Mouse (Mus musculus) hindbrain, embryonic 12.5 days (tissue): ENCODE data around the gene Celf2. TPM values are rescaled to one million over a fixed set of nuclear protein-coding genes. Genes with fewer than 3 reads are reported as not detected.

Source experiments
- ATAC-seq: fragments of 200-750 bp; cut with Nextera tagmentation; 2 replicates; pipeline ENCODE4 v1.8.0; 2017; ENCODE audit warnings: moderate TSS enrichment; ENCODE audit not compliant: low FRiP score
- H3K27ac ChIP-seq: fragments of 300-500 bp; sonication (generic); 2 replicates; pipeline ENCODE4 v1.5.1; 2016; ENCODE audit warnings: mild to moderate bottlenecking
- H3K27me3 ChIP-seq: fragments of 300-500 bp; sonication (generic); 2 replicates; pipeline ENCODE4 v1.6.1; 2016; ENCODE audit warnings: mild to moderate bottlenecking
- H3K36me3 ChIP-seq: fragments of 300-500 bp; sonication (generic); 2 replicates; pipeline ENCODE4 v1.6.1; 2016; ENCODE audit warnings: mild to moderate bottlenecking
- H3K4me1 ChIP-seq: fragments of 300-500 bp; sonication (generic); 2 replicates; pipeline ENCODE4 v1.6.1; 2016
- H3K4me2 ChIP-seq: fragments of 300-500 bp; sonication (generic); replicated peaks from 2 replicates; pipeline ENCODE4 v1.6.1; 2016; ENCODE audit warnings: mild to moderate bottlenecking
- H3K4me3 ChIP-seq: fragments of 300-500 bp; sonication (generic); 2 replicates; pipeline ENCODE4 v1.5.1; 2016; ENCODE audit warnings: mild to moderate bottlenecking
- H3K9ac ChIP-seq: fragments of 300-500 bp; sonication (generic); 2 replicates; pipeline ENCODE4 v1.6.1; 2016; ENCODE audit warnings: mild to moderate bottlenecking, moderate library complexity
- H3K9me3 ChIP-seq: fragments of 300-500 bp; sonication (generic); replicated peaks from 2 replicates; pipeline ENCODE4 v1.6.1; 2016; ENCODE audit warnings: mild to moderate bottlenecking
- WGBS: fragments of 180-500 bp; shearing (Covaris S2); methylation state at CpG from one replicate; pipeline ENCODE4 v1.1.7; 2016; 5-methylcytosine and 5-hydroxymethylcytosine counted together
- polyA plus RNA-seq: library from polyadenylated mRNA; unstranded; fragments of >200 nt; fragmentation: Nextera tagmentation; extraction: Ambion mirVana; gene quantifications from 2 replicates; pipeline ENCODE4 v1.2.1, GENCODE M21; 2016

Gene Celf2
- polyA plus RNA-seq, 1 experiment from 2014 or later = 108 TPM

DNA sequence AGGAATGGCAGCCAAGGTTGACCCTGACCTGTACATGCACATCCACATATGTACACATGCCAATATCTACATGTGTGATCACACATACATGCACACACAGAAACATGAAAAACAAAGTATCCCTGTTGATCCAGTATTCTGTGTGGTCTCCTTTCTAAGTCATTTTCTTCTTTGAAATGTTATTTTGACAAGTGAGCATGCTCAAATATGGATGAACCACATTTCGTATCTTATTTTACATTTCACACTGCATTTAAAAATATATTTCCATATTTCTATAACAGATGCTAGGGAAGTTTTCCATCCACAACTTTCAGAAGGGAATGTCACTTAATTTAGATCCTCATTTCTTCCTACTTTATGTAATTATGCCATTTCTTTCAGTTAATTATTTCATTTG lies 364.5 kb downstream of the Celf2 start:
- Histone ChIP-seq H3K9ac (no peak overlapping the region), H3K36me3 (no peaks in the 10 kb centered on the region), H3K4me2 (no peak overlapping the region), H3K9me3 (no peaks in the 10 kb centered on the region), H3K4me1 (no peaks in the 10 kb centered on the region), H3K4me3 (no peak overlapping the region), H3K27ac (no peak overlapping the region), H3K27me3 (no peaks in the 10 kb centered on the region)
- 96% methylated on average over 1 of the region's 1 CpGs for WGBS
- no peak for ATAC-seq

- no peak for ATAC-seq
- Histone ChIP-seq H3K27ac (no peak overlapping the region), H3K27me3 (no peaks in the 10 kb centered on the region), H3K36me3 (no peaks in the 10 kb centered on the region), H3K4me3 (no peak overlapping the region), H3K9me3 (no peaks in the 10 kb centered on the region), H3K4me1 (no peaks in the 10 kb centered on the region), H3K4me2 (no peak overlapping the region), H3K9ac (no peak overlapping the region)
- 84% methylated on average over 2 of the region's 2 CpGs for WGBS
These were observed 386.0 kb downstream of the Celf2 start for GRCm38 (mm10) chr2:7123366-7123765.

DNA sequence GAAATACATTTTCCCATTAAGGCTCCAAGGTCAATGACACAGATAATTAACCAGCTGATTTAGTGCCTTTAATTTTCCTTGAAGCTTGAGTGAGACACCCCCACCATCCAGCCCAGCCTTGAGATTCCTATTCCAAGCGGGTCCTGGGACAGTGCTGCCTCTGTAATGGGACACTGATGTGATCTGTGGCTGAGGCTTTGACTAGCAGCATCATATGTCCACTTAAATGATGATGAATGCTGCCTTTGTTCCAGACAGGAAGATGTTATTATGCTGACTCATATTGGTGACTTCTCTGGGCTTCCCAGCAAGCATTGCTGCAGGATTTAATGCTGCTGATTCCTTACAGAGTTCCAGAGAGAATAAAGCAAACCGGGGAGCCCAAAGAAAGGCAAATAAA lies 393.6 kb downstream of the Celf2 start:
- no peak overlapping the region for H3K4me3 ChIP-seq
- H3K36me3 ChIP-seq = no peaks in the 10 kb centered on the region
- no peak overlapping the region for H3K9ac ChIP-seq
- ATAC-seq = peak; percentile 82
- no peak overlapping the region for H3K27ac ChIP-seq
- H3K4me1 ChIP-seq = peaks cover 13% of the 10 kb centered on the region
- 12% methylated on average over 2 of the region's 2 CpGs for WGBS
- H3K27me3 ChIP-seq = no peaks in the 10 kb centered on the region
- no peak overlapping the region for H3K4me2 ChIP-seq
- no peaks in the 10 kb centered on the region for H3K9me3 ChIP-seq

- Histone ChIP-seq H3K9me3 (no peaks in the 10 kb centered on the region), H3K4me1 (peaks cover 13% of the 10 kb centered on the region), H3K27ac (no peak overlapping the region), H3K27me3 (no peaks in the 10 kb centered on the region), H3K36me3 (no peaks in the 10 kb centered on the region), H3K9ac (no peak overlapping the region), H3K4me3 (no peak overlapping the region), H3K4me2 (no peak overlapping the region)
- 45% methylated on average over 3 of the region's 3 CpGs for WGBS
- ATAC-seq = no peak
These were observed 394.2 kb downstream of the Celf2 start for GRCm38 (mm10) chr2:7115161-7115560.

GRCm38 (mm10) chr2:7113738-7114137 lies 395.6 kb downstream of the Celf2 start:
- no peaks in the 10 kb centered on the region for H3K27me3 ChIP-seq
- no peak overlapping the region for H3K9ac ChIP-seq
- no peak overlapping the region for H3K4me2 ChIP-seq
- no peaks in the 10 kb centered on the region for H3K9me3 ChIP-seq
- peaks cover 13% of the 10 kb centered on the region for H3K4me1 ChIP-seq
- H3K4me3 ChIP-seq = no peak overlapping the region
- H3K36me3 ChIP-seq = no peaks in the 10 kb centered on the region
- H3K27ac ChIP-seq = no peak overlapping the region
- ATAC-seq = no peak
- WGBS = 79% methylated on average over 4 of the region's 4 CpGs

GRCm38 (mm10) chr2:7112156-7112813 lies 397.1 kb downstream of the Celf2 start:
- ATAC-seq = no peak
- 72% methylated on average over 4 of the region's 4 CpGs for WGBS

DNA sequence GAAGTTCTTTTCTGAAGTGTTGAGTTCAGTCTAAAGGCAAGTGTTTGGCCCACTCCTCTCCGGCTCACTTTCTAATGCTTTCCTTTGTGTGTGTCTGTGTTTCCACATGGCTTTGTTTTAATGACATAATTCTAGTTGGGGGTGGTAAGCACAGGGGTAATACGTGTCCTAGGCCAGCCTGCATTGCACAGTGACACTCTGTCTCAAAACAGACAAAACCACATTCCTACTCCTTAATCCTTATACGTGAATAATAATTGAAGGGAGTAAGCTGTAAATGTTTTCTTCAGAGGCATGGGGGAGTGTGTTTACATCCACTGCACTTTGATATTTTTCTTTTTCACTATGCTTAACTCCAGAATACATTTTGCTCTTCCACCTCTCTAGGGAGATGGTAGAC lies 415.9 kb downstream of the Celf2 start:
- Histone ChIP-seq H3K4me2 (no peak overlapping the region), H3K9ac (no peak overlapping the region), H3K9me3 (no peaks in the 10 kb centered on the region), H3K4me3 (no peak overlapping the region), H3K4me1 (peaks cover 10% of the 10 kb centered on the region), H3K36me3 (no peaks in the 10 kb centered on the region), H3K27me3 (no peaks in the 10 kb centered on the region), H3K27ac (no peak overlapping the region)
- 53% methylated on average over 3 of the region's 3 CpGs for WGBS
- no peak for ATAC-seq

More at GRCm38 (mm10) chr2:7112156-7112813, 397.1 kb downstream of the Celf2 start:
- Histone ChIP-seq H3K27me3 (no peaks in the 10 kb centered on the region), H3K9ac (no peak overlapping the region), H3K4me2 (no peak overlapping the region), H3K4me1 (peaks cover 13% of the 10 kb centered on the region), H3K36me3 (no peaks in the 10 kb centered on the region), H3K9me3 (no peaks in the 10 kb centered on the region), H3K27ac (no peak overlapping the region), H3K4me3 (no peak overlapping the region)

GRCm38 (mm10) chr2:7092641-7093040 lies 416.7 kb downstream of the Celf2 start:
- H3K9ac ChIP-seq = no peak overlapping the region
- no peak for ATAC-seq
- no peaks in the 10 kb centered on the region for H3K9me3 ChIP-seq
- H3K27ac ChIP-seq = no peak overlapping the region
- no peak overlapping the region for H3K4me2 ChIP-seq
- no peaks in the 10 kb centered on the region for H3K36me3 ChIP-seq
- WGBS = 94% methylated on average over 5 of the region's 5 CpGs
- no peaks in the 10 kb centered on the region for H3K27me3 ChIP-seq
- peaks cover 10% of the 10 kb centered on the region for H3K4me1 ChIP-seq
- no peak overlapping the region for H3K4me3 ChIP-seq

- Histone ChIP-seq H3K27ac (no peak overlapping the region), H3K9ac (no peak overlapping the region), H3K36me3 (no peaks in the 10 kb centered on the region), H3K4me1 (peaks cover 10% of the 10 kb centered on the region), H3K4me2 (no peak overlapping the region), H3K9me3 (no peaks in the 10 kb centered on the region), H3K4me3 (no peak overlapping the region), H3K27me3 (no peaks in the 10 kb centered on the region)
- no peak for ATAC-seq
- WGBS = 74% methylated on average over 1 of the region's 1 CpGs
These were observed 418.9 kb downstream of the Celf2 start for GRCm38 (mm10) chr2:7090496-7090895.

- Histone ChIP-seq H3K9ac (no peak overlapping the region), H3K4me3 (no peak overlapping the region), H3K4me2 (no peak overlapping the region), H3K4me1 (peaks cover 10% of the 10 kb centered on the region), H3K27me3 (no peaks in the 10 kb centered on the region), H3K9me3 (no peaks in the 10 kb centered on the region), H3K36me3 (no peaks in the 10 kb centered on the region), H3K27ac (peak overlapping the region; percentile 67)
- ATAC-seq = peak; percentile 90
- 9% methylated on average over 7 of the region's 7 CpGs for WGBS
These were observed 420.1 kb downstream of the Celf2 start for GRCm38 (mm10) chr2:7089069-7089834.

GRCm38 (mm10) chr2:7088536-7088935 lies 420.8 kb downstream of the Celf2 start:
- peak overlapping the region; percentile 48; the same call in 1 of the 2 replicates for H3K27ac ChIP-seq

DNA sequence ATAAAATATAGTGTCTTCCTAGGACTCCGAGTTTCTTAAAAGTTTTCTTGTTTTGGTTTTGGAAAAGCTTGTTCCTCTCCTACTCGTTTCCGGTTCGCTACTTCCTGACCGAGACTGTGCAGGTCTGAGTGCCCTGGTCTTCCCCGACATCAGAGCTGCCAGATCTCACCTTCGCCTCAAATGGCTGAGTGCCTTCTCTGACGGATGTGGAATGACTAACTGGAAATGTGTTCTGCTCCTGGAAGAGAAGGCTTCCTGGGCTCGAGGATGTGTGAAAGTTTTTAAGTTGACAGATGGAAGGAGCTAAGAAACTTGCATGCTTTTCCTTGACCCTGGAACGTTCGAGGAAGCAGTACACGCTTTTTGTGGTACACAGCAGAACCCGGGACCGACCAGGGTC lies 421.9 kb downstream of the Celf2 start:
- Histone ChIP-seq H3K9me3 (no peaks in the 10 kb centered on the region), H3K4me3 (no peak overlapping the region), H3K27ac (no peak overlapping the region), H3K9ac (no peak overlapping the region), H3K4me1 (peaks cover 8% of the 10 kb centered on the region), H3K4me2 (no peak overlapping the region), H3K27me3 (no peaks in the 10 kb centered on the region), H3K36me3 (no peaks in the 10 kb centered on the region)
- ATAC-seq = no peak
- 71% methylated on average over 14 of the region's 14 CpGs for WGBS

More at GRCm38 (mm10) chr2:7088536-7088935, 420.8 kb downstream of the Celf2 start:
- Histone ChIP-seq H3K4me3 (no peak overlapping the region), H3K4me2 (no peak overlapping the region), H3K36me3 (no peaks in the 10 kb centered on the region), H3K9me3 (no peaks in the 10 kb centered on the region), H3K9ac (no peak overlapping the region), H3K27me3 (no peaks in the 10 kb centered on the region), H3K4me1 (peaks cover 8% of the 10 kb centered on the region)
- WGBS = 23% methylated on average over 4 of the region's 4 CpGs
- ATAC-seq = no peak
